Mouse (Mus musculus) olfactory bulb, adult 2 months (tissue): ENCODE measurements around the gene Fosl2.
A peak's percentile ranks its signal among the peaks of the same experiment; 100 is the strongest.

Experiments
- CTCF ChIP-seq: fragments of 200-500 bp; IDR thresholded peaks from 2 replicates; pipeline ENCODE4 v1.5.1; 2012; ENCODE audit warnings: low read depth, mild to moderate bottlenecking, low read length, moderate library complexity; ENCODE audit not compliant: insufficient read depth
- POLR2A ChIP-seq: fragments of 200-500 bp; IDR thresholded peaks from 2 replicates; pipeline ENCODE4 v1.6.1; 2012; ENCODE audit warnings: mild to moderate bottlenecking, low read depth, low read length, moderate library complexity; ENCODE audit not compliant: insufficient read depth

- no peak for TF ChIP-seq CTCF
- TF ChIP-seq POLR2A = peak; percentile 27; the same call in 1 of the 2 replicates
Observed at GRCm38 (mm10) chr5:32135336-32136206, at the start of gene Fosl2.
